Mouse (Mus musculus) left cerebral cortex, postnatal 25 days (tissue): ENCODE data around the gene Ap4b1. TPM values are rescaled to one million over a fixed set of nuclear protein-coding genes. Genes with fewer than 3 reads are reported as not detected.
"Not testable (repeated sequence)": the region's sequence is repeated elsewhere in the genome, so short reads cannot be mapped to it uniquely, and the experiment has no call there.

ENCODE experiments used
- DNase-seq, 2 experiments: peaks; one replicate each; pipeline ENCODE4 v3.0.0; 2022; ENCODE audit warnings: low spot score in 2 of 2, mixed read lengths in 1 of 2
- intact Hi-C: fragments of 180-260 bp; cut with DNase I; formaldehyde crosslinking; loops from one replicate; pipeline ENCODE4 v1.15.1; 2025
- total RNA-seq, 2 experiments: library from RNA; stranded (reverse); gene quantifications; 2 replicates each; pipeline ENCODE4 v1.2.3; 2021

The Ap4b1 gene
- total RNA-seq, 2 experiments from 2014 or later, result 14.1 to 16.1 TPM

GRCm38 (mm10) chr3:103792566-103792965 lies 16.8 kb upstream of the Ap4b1 start:
- intact Hi-C loops, result no loop called here
- DNase-seq, result no peak

GRCm38 (mm10) chr3:103796389-103796788 lies 12.9 kb upstream of the Ap4b1 start:
- DNase-seq, result no peak
- intact Hi-C loops, result no loop called here

DNA sequence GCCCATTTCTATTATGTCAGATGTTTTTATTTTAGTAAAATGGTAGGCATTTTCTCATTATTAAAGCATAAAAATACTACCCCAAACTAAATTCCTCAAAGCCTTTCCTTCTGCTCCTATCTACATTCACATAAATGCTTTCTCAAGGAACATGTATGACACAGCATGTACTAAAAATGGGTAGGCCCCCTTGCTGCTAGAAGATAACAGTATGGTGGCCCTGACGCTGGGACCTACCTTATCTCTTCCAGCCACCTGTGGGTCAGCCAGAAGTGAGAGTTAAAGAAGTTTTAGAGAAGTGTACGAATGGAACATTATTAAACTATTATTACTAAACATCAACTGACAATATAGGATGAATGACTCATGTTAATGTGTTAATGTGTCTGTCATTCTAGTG lies 9.8 kb upstream of the Ap4b1 start:
- intact Hi-C loops, result no loop called here
- DNase-seq, result no peak

- intact Hi-C loops, result no loop called here
These were observed 7.4 kb upstream of the Ap4b1 start for GRCm38 (mm10) chr3:103801631-103802531.

DNA sequence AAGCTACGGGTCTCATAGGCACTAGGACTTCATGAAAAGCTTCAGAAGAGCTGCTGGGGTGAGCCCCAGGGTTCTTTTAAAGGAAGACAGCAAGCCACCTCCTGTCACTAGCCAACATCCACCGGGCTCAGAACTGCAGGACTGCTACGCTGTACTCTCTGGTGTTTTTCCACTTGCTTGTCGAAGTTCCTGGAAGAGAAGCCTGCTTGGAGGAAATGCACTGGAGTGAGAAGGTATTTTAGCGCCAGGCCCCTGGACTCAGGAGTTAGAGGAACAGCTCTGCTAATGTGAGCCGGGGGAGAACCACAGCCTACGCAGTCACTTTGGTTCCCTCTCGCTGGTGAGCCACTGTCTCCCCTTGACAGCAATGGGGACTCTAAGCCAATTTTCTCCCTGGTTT lies 6.5 kb upstream of the Ap4b1 start:
- intact Hi-C loops, result no loop called here
- no peak for DNase-seq

More at GRCm38 (mm10) chr3:103801631-103802531, 7.4 kb upstream of the Ap4b1 start:
- peak; percentile 58 to 66 for DNase-seq

GRCm38 (mm10) chr3:103805671-103806070 lies 3.6 kb upstream of the Ap4b1 start:
- intact Hi-C loops, result no loop called here
- DNase-seq, result no peak

DNA sequence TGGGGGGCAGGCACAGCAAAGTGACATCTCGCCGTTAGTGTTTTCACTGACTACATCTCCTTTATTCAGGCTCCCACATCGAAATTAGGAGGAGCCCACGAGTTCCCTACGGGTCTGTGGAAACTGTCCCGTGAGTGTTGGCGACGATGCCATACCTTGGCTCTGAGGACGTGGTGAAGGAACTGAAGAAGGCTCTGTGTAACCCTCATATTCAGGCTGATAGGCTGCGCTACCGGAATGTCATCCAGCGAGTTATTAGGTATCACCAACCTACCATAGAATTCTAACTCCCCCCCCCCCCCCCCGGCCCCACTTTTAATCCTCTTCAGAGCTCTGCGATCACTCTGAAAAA lies 455 bp downstream of the Ap4b1 start:
- intact Hi-C loops, result loop anchor here (1.0 kb wide), 2 partner anchors 18 to 78 kb away; partner anchors contain the start of gene Hipk1
- no peak for DNase-seq

DNA sequence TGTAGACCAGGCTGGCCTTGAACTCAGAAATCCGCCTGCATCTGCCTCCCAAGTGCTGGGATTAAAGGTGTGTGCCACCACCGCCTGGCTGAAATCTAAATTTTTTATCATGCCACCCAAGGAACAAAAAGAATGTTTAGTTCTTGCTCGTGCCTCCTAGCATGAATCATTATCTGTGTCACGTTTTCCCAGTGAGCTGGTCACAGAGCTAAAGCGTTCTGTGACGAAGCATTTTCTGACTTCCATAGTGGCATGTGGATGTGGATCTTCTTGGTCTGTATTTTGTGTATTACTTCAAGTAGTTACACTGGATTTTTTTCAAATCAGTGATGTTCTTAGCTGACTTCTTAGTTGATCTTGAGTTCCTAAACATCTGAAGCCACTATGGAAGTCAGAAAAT lies 1.6 kb downstream of the Ap4b1 start:
- DNase-seq, result no peak
- intact Hi-C loops, result no loop called here

- intact Hi-C loops, result no loop called here
- no peak for DNase-seq
These were observed 18.2 kb downstream of the Ap4b1 start for GRCm38 (mm10) chr3:103827548-103827947.

DNA sequence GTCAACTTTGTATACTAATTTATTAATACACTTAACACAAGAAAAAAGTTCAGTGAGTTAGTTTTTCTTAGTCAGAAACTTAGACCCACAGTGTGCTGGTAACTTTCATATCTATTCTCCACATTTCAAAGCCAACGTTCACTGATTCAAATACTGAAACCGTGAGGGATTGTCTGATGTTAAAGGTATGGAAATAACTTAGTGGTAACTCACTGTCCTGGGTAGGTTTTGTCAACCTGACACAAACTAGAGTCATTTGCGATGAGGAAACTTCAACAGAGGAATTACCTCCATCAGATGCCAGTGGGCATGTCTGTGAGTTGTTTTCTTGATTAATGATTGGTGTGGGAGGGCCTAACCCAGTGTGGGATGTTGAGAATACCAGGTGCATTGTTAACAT lies 19.7 kb downstream of the Ap4b1 start:
- DNase-seq, result no peak
- intact Hi-C loops, result no loop called here

DNA sequence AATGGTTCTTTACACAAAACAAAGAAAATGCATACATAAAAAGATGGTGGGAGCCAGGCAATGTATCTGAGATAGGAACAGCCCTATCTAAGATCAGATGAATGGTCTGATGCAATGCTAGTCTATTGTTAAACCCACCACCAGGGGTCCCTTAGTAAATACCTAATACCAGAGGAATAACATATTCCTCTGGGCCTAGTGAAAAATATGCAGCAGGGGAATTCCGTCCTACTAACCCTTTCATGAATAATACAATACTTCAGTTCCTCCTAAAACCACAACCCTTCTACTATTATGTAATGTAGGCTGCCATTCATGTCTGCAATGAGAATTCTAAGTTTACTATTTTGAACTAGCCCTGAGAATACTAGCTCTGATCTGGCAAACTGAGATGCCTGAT lies 21.4 kb downstream of the Ap4b1 start:
- intact Hi-C loops, result loop anchor here (5.0 kb wide), 1 partner anchor 57 kb away; no protein-coding TSS in a partner anchor

GRCm38 (mm10) chr3:103831146-103831545 lies 21.8 kb downstream of the Ap4b1 start:
- DNase-seq, result no peak
- intact Hi-C loops, result loop anchor here (5.0 kb wide), 1 partner anchor 56 kb away; no protein-coding TSS in a partner anchor

More for the DNA sequence above, 21.4 kb downstream of the Ap4b1 start:
- not testable (repeated sequence) for DNase-seq

- intact Hi-C loops, result loop anchor here (5.0 kb wide), 1 partner anchor 55 kb away; no protein-coding TSS in a partner anchor
These were observed 23.1 kb downstream of the Ap4b1 start, which contains the start of gene Bcl2l15 for GRCm38 (mm10) chr3:103832426-103832825. Gene Bcl2l15, plus strand, starts transcription at chr3:103832601.

DNA sequence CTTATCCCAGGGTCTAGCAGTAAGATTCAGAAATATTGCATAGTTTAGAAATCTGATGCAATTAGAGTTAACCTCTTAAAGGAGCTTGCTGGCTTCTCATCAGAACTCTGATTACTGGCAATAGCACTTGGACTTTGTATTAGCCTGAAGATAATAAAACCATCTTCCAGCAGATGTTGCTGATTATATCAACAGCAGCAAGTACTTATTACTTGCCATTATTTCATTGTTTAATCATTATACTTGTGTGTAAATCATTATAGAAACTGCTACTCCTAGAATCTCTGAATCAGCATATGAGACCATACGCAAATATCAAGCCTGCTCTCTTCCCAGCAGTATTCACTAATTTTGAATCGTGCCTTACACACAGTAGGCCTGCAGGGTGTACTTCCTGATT lies 24.7 kb downstream of the Ap4b1 start:
- intact Hi-C loops, result loop anchor here (5.0 kb wide), 1 partner anchor 53 kb away; no protein-coding TSS in a partner anchor
- no peak for DNase-seq

More at GRCm38 (mm10) chr3:103832426-103832825, 23.1 kb downstream of the Ap4b1 start, which contains the start of gene Bcl2l15:
- DNase-seq, result no peak

GRCm38 (mm10) chr3:103835272-103835950 lies 26.1 kb downstream of the Ap4b1 start:
- intact Hi-C loops, result no loop called here

GRCm38 (mm10) chr3:103835951-103836310 lies 26.6 kb downstream of the Ap4b1 start:
- DNase-seq, result no peak
- intact Hi-C loops, result no loop called here

More at GRCm38 (mm10) chr3:103835272-103835950, 26.1 kb downstream of the Ap4b1 start:
- no peak for DNase-seq

- intact Hi-C loops, result no loop called here
- no peak for DNase-seq
These were observed 27.1 kb downstream of the Ap4b1 start for GRCm38 (mm10) chr3:103836453-103836852.

DNA sequence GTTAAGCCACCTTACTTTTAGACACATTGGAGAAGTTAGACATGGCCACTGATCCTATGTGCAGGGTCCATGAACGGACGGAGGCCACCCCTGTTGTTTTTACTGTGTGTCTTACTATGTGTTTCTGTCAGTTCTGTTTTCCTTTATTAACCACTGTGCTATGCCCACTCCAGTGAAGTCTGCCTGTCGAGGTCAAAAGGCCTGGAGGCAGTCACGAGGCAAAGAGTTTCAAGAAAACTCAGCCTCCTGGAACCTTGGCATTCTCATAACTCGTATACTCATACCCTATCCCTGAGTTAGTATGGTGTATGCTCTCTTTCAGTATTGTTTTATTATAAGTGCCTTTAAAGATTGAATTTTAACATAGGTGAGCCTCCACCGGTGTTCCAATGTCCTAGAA lies 30.4 kb downstream of the Ap4b1 start:
- DNase-seq, result no peak
- intact Hi-C loops, result no loop called here

DNA sequence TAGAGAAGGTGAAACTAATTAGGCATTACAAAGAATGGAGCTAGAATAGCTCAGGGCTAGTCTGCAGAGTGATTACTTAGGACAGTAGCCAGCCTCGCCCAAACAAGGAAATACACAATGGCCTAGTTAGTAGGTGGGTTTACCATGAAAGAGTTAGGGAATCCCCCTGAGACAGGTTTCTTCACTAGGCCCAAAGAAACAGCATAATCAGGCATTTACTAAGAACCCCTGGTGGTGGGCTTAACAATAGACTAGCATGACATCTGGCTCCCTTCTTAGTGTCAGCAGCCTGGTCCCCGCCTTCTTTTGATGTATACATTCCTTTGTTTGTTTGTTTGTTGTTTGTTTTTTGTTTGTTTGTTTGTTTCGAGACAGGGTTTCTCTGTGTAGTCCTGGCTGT lies 30.9 kb downstream of the Ap4b1 start:
- intact Hi-C loops, DNase-seq: not testable (repeated sequence)

GRCm38 (mm10) chr3:103840946-103841345 lies 31.6 kb downstream of the Ap4b1 start:
- intact Hi-C loops, DNase-seq: not testable (repeated sequence)
